29 mouse cellular contexts compared by ENCODE assay signal in genomic region chr1:52640266-52640665, GRCm38 (mm10). TPM values are rescaled to one million over a fixed set of nuclear protein-coding genes. Genes with fewer than 3 reads are reported as not detected.
A peak's percentile ranks its signal among the peaks of the same experiment; 100 is the strongest.
DNase-seq lines count a peak whose midpoint lies in the region; ATAC-seq and TF ChIP-seq lines count a peak whose summit lies in the region.
"Had no signal": no experiment of that assay in that cellular context is flagged by ENCODE, and none has a peak within 500 bp of the region (broad histone marks: within the 10 kb centered on the region; RNA-seq: fewer than 3 reads in every experiment).

No protein-coding gene starts in this region.

- no peak for DNase-seq in lung, postnatal 14 days
- no peak for DNase-seq in MEL (ENCODE audit: low read depth, low spot score)
- peak; percentile 23 for DNase-seq in lung, postnatal 36 days
- no peak for DNase-seq in layer of hippocampus, postnatal 25 days (ENCODE audit: extremely low spot score in 1 of 2, low spot score in 1 of 2)
- DNase-seq: adrenal gland, adult 8-10 months; adrenal gland, postnatal 25 days; B cell, adult 2 months; cerebellum, adult 11-12 months; cerebellum, adult 8-10 months; cerebellum, postnatal 10 days; cerebellum, postnatal 36 days; embryo, embryonic 11 days; heart, adult 18-20 months; heart, postnatal 14 days; heart, postnatal 4 days had no signal

- H3K4me2 ChIP-seq in intestine, embryonic 15.5 days (replicated peaks) = no peak overlapping the region
- no peak overlapping the region for H3K4me2 ChIP-seq in intestine, postnatal 0 days (replicated peaks; ENCODE audit: low read depth)
- no peak overlapping the region for H3K4me2 ChIP-seq in lung, embryonic 16.5 days (ENCODE audit: low read depth, low read length)
- H3K4me2 ChIP-seq: embryonic facial prominence, embryonic 13.5 days; forebrain, embryonic 12.5 days; forebrain, embryonic 15.5 days; heart, embryonic 12.5 days; heart, embryonic 15.5 days; hindbrain, embryonic 14.5 days had no signal

- H3K4me1 ChIP-seq in intestine, embryonic 15.5 days (replicated peaks) = no peaks in the 10 kb centered on the region
- no peaks in the 10 kb centered on the region for H3K4me1 ChIP-seq in intestine, postnatal 0 days (replicated peaks; ENCODE audit: control insufficient read depth, insufficient read depth, low read length)
- no peaks in the 10 kb centered on the region for H3K4me1 ChIP-seq in lung, embryonic 16.5 days (replicated peaks; ENCODE audit: control insufficient read depth, insufficient read depth, low read length)
- H3K4me1 ChIP-seq in MEL (ENCODE audit: control insufficient read depth in 1 of 2, insufficient read depth in 2 of 2, low read length in 2 of 2) = peaks cover 7 to 10% of the 10 kb centered on the region in 2 experiments
- H3K4me1 ChIP-seq: embryonic facial prominence, embryonic 10.5 days; embryonic facial prominence, embryonic 13.5 days; forebrain, embryonic 12.5 days; forebrain, embryonic 15.5 days; heart, embryonic 15.5 days had no signal

- TF ChIP-seq RAD21 in MEL (IDR thresholded peaks at IDR 0.05; ENCODE audit: low read depth, low read length) = no peak

- H3K27me3 ChIP-seq in intestine, embryonic 15.5 days (replicated peaks) = no peaks in the 10 kb centered on the region
- H3K27me3 ChIP-seq in intestine, postnatal 0 days (replicated peaks; ENCODE audit: control insufficient read depth, insufficient read depth, low read length) = no peaks in the 10 kb centered on the region
- H3K27me3 ChIP-seq in lung, embryonic 16.5 days (ENCODE audit: control insufficient read depth, insufficient read depth, low read depth, low read length) = no peaks in the 10 kb centered on the region
- no peaks in the 10 kb centered on the region for H3K27me3 ChIP-seq in MEL (ENCODE audit: control insufficient read depth in 1 of 2, insufficient read depth in 2 of 2, low read length in 2 of 2)
- H3K27me3 ChIP-seq: CH12.LX; embryonic facial prominence, embryonic 13.5 days; forebrain, embryonic 12.5 days; forebrain, embryonic 15.5 days; heart, embryonic 12.5 days; heart, embryonic 15.5 days had no signal

- no peaks in the 10 kb centered on the region for H3K9me3 ChIP-seq in intestine, embryonic 15.5 days
- no peaks in the 10 kb centered on the region for H3K9me3 ChIP-seq in intestine, postnatal 0 days (ENCODE audit: control insufficient read depth)
- no peaks in the 10 kb centered on the region for H3K9me3 ChIP-seq in lung, embryonic 16.5 days (ENCODE audit: control insufficient read depth, low read length)
- H3K9me3 ChIP-seq in MEL (replicated peaks; ENCODE audit: insufficient read depth, low read length) = no peaks in the 10 kb centered on the region
- H3K9me3 ChIP-seq: embryonic facial prominence, embryonic 10.5 days; embryonic facial prominence, embryonic 13.5 days; forebrain, embryonic 12.5 days; forebrain, embryonic 15.5 days; G1E; heart, embryonic 12.5 days; heart, embryonic 15.5 days had no signal

- no peak for TF ChIP-seq POLR2A in MEL (IDR thresholded peaks at IDR 0.05; ENCODE audit: control insufficient read depth in 1 of 2, insufficient read depth in 1 of 2, low read depth in 1 of 2, low read length in 2 of 2, poor library complexity in 1 of 2)

- H3K27ac ChIP-seq in intestine, embryonic 15.5 days = no peak overlapping the region
- H3K27ac ChIP-seq in intestine, postnatal 0 days (ENCODE audit: low read depth, low read length) = no peak overlapping the region
- no peak overlapping the region for H3K27ac ChIP-seq in lung, embryonic 16.5 days (ENCODE audit: low read length)
- peak overlapping the region; percentile 60 for H3K27ac ChIP-seq in MEL (ENCODE audit: control insufficient read depth, low read depth, low read length)
- H3K27ac ChIP-seq: embryonic facial prominence, embryonic 10.5 days; embryonic facial prominence, embryonic 13.5 days; forebrain, embryonic 12.5 days; forebrain, embryonic 15.5 days; heart, embryonic 15.5 days; hindbrain, embryonic 14.5 days; hindbrain, postnatal 0 days had no signal

- H3K79me2 ChIP-seq in MEL (ENCODE audit: control insufficient read depth, insufficient read depth, low read length, poor library complexity) = no peaks in the 10 kb centered on the region

- TF ChIP-seq CTCF in intestine, postnatal 0 days (IDR thresholded peaks at IDR 0.05; ENCODE audit: low read depth) = no peak
- TF ChIP-seq CTCF in MEL (IDR thresholded peaks at IDR 0.05 in 2 of 3, conservative IDR thresholded peaks at IDR 0.05 in 1 of 3; ENCODE audit: control insufficient read depth in 1 of 3, insufficient read depth in 1 of 3, low read depth in 2 of 3, low read length in 3 of 3, poor library complexity in 1 of 3, severe bottlenecking in 1 of 3) = no peak

- ATAC-seq in intestine, embryonic 15.5 days = 0 out of 2 replicates have a peak, but pooled peaks have one; percentile 15
- ATAC-seq in intestine, postnatal 0 days = no peak
- peak; percentile 56; the same call in 1 of the 2 replicates for ATAC-seq in lung, embryonic 16.5 days (ENCODE audit: low read depth)
- ATAC-seq: forebrain, embryonic 15.5 days; hindbrain, postnatal 0 days had no signal

- no peak for TF ChIP-seq EP300 in MEL (IDR thresholded peaks at IDR 0.05; ENCODE audit: low read depth in 1 of 2, low read length in 2 of 2)

- H3K9ac ChIP-seq in intestine, embryonic 15.5 days = no peak overlapping the region
- no peak overlapping the region for H3K9ac ChIP-seq in intestine, postnatal 0 days (ENCODE audit: low read depth, low read length)
- H3K9ac ChIP-seq in lung, embryonic 16.5 days (ENCODE audit: low read length) = no peak overlapping the region
- H3K9ac ChIP-seq in MEL (ENCODE audit: control insufficient read depth, low read depth, low read length, poor library complexity, severe bottlenecking) = no peak overlapping the region
- H3K9ac ChIP-seq: embryonic facial prominence, embryonic 13.5 days; forebrain, embryonic 12.5 days; forebrain, embryonic 15.5 days; heart, embryonic 12.5 days; heart, embryonic 15.5 days; hindbrain, embryonic 14.5 days had no signal

- no peak overlapping the region for H3K4me3 ChIP-seq in intestine, embryonic 15.5 days (replicated peaks)
- H3K4me3 ChIP-seq in intestine, postnatal 0 days (ENCODE audit: low read depth, low read length) = no peak overlapping the region
- H3K4me3 ChIP-seq in lung, embryonic 16.5 days (ENCODE audit: low read length) = no peak overlapping the region
- no peak overlapping the region for H3K4me3 ChIP-seq in MEL (ENCODE audit: control insufficient read depth in 1 of 2, insufficient read depth in 1 of 2, low read depth in 2 of 2, low read length in 2 of 2)
- H3K4me3 ChIP-seq: embryonic facial prominence, embryonic 10.5 days; embryonic facial prominence, embryonic 13.5 days; erythroblast, embryonic 14.5 days; forebrain, embryonic 12.5 days; forebrain, embryonic 15.5 days; heart, embryonic 12.5 days; heart, embryonic 15.5 days had no signal

- 69% methylated on average over 6 of the region's 6 CpGs for WGBS in intestine, embryonic 15.5 days
- 55% methylated on average over 6 of the region's 6 CpGs for WGBS in intestine, postnatal 0 days
- WGBS in lung, embryonic 16.5 days = 42% methylated on average over 6 of the region's 6 CpGs

- H3K36me3 ChIP-seq in intestine, embryonic 15.5 days = peaks cover 3% of the 10 kb centered on the region; the same call in 1 of the 2 replicates
- H3K36me3 ChIP-seq in intestine, postnatal 0 days (ENCODE audit: control insufficient read depth, insufficient read depth) = 0 out of 2 replicates have a peak, but pooled peaks cover 10% of the 10 kb centered on the region
- peaks cover 5% of the 10 kb centered on the region; the same call in 1 of the 2 replicates for H3K36me3 ChIP-seq in lung, embryonic 16.5 days (ENCODE audit: control insufficient read depth, insufficient read depth, low read length)
- peaks cover 0 to 18% of the 10 kb centered on the region in 2 experiments; a peak in 2 of 4 replicates for H3K36me3 ChIP-seq in MEL (ENCODE audit: control insufficient read depth in 1 of 2, insufficient read depth in 2 of 2, low read length in 2 of 2)

TF ChIP-seq in MEL, 35 proteins besides CTCF, POLR2A, EP300 and RAD21:
- TF ChIP-seq POLR2AphosphoS2 (IDR thresholded peaks at IDR 0.05; ENCODE audit: low read length) (no peak), MYB (IDR thresholded peaks at IDR 0.05; ENCODE audit: low read depth, low read length) (no peak), MXI1 (IDR thresholded peaks at IDR 0.05; ENCODE audit: low read depth, low read length) (no peak), RCOR1 (IDR thresholded peaks at IDR 0.05; ENCODE audit: low read depth, low read length) (no peak)

RNA-seq across cellular contexts. Expression of gene Nemp2, which starts 9.8 kb away (rescaled TPM):
- 6.2 and 6.8 TPM in 2 replicates for polyA plus RNA-seq in intestine, embryonic 15.5 days (2015; fragmentation: Nextera tagmentation; extraction: Ambion mirVana)
- 2.0 and 2.1 TPM in 2 replicates for polyA plus RNA-seq in intestine, postnatal 0 days (2015; fragmentation: Nextera tagmentation; extraction: Ambion mirVana)
- polyA plus RNA-seq in lung, embryonic 16.5 days (2015; fragmentation: Nextera tagmentation; extraction: Ambion mirVana) = 8.6 and 9.1 TPM in 2 replicates
- 2.6 and 2.8 TPM in 2 replicates for total RNA-seq in MEL (2012; rRNA removed)
- 1 to 10 TPM in 1 of 2 experiments, not detected in 1; 4.6 TPM for polyA plus RNA-seq in MEL (2012; ENCODE audit: insufficient read depth in 1 of 2, insufficient read length in 2 of 2, low read depth in 1 of 2, low replicate concordance in 2 of 2, missing spikeins in 1 of 2)
- total RNA-seq in layer of hippocampus, postnatal 25 days (2021) = 1 to 10 TPM; 2.6 to 4.6 TPM
